Mouse (Mus musculus): ENCODE measurements around the gene Runx1. TPM values are rescaled to one million over a fixed set of nuclear protein-coding genes. Genes with fewer than 3 reads are reported as not detected.

Runx1 gene
- polyA plus RNA-seq, 1 experiment = 0.62 TPM

GRCm38 (mm10) chr16:92697737-92698611, 128.0 kb downstream of the Runx1 start:
- H3K4me1 ChIP-seq (ENCODE audit: control insufficient read depth, insufficient read depth, low read length) = peaks cover 29% of the 10 kb centered on the region

GRCm38 (mm10) chr16:92697227-92697736, 128.7 kb downstream of the Runx1 start:
- H3K27me3 ChIP-seq (ENCODE audit: control insufficient read depth, insufficient read depth, low read length) = peaks cover 4% of the 10 kb centered on the region
- H3K36me3 ChIP-seq (ENCODE audit: control insufficient read depth, insufficient read depth, low read length) = no peaks in the 10 kb centered on the region
- peaks cover 29% of the 10 kb centered on the region for H3K4me1 ChIP-seq (ENCODE audit: control insufficient read depth, insufficient read depth, low read length)
- H3K4me3 ChIP-seq (ENCODE audit: control insufficient read depth, low read depth, low read length) = peak overlapping the region; percentile 46
- no peak overlapping the region for H3K27ac ChIP-seq (ENCODE audit: control insufficient read depth, insufficient read depth, low read depth, low read length)
- TF ChIP-seq CTCF (IDR thresholded peaks at IDR 0.05; ENCODE audit: control insufficient read depth, insufficient read depth, insufficient replicate concordance, low read depth, low read length) (no peak), POLR2A (IDR thresholded peaks at IDR 0.05; ENCODE audit: control insufficient read depth, low read depth, low read length) (no peak)

More at GRCm38 (mm10) chr16:92697737-92698611, 128.0 kb downstream of the Runx1 start:
- H3K27me3 ChIP-seq (ENCODE audit: control insufficient read depth, insufficient read depth, low read length) = peaks cover 4% of the 10 kb centered on the region
- H3K36me3 ChIP-seq (ENCODE audit: control insufficient read depth, insufficient read depth, low read length) = no peaks in the 10 kb centered on the region
- H3K27ac ChIP-seq (ENCODE audit: control insufficient read depth, insufficient read depth, low read depth, low read length) = no peak overlapping the region
- TF ChIP-seq CTCF (IDR thresholded peaks at IDR 0.05; ENCODE audit: control insufficient read depth, insufficient read depth, insufficient replicate concordance, low read depth, low read length) = no peak
- no peak for TF ChIP-seq POLR2A (IDR thresholded peaks at IDR 0.05; ENCODE audit: control insufficient read depth, low read depth, low read length)
- peak overlapping the region; percentile 46 for H3K4me3 ChIP-seq (ENCODE audit: control insufficient read depth, low read depth, low read length)

GRCm38 (mm10) chr16:92696411-92697015, 129.4 kb downstream of the Runx1 start:
- peaks cover 4% of the 10 kb centered on the region for H3K27me3 ChIP-seq (ENCODE audit: control insufficient read depth, insufficient read depth, low read length)
- TF ChIP-seq CTCF (IDR thresholded peaks at IDR 0.05; ENCODE audit: control insufficient read depth, insufficient read depth, insufficient replicate concordance, low read depth, low read length) = no peak
- no peak for TF ChIP-seq POLR2A (IDR thresholded peaks at IDR 0.05; ENCODE audit: control insufficient read depth, low read depth, low read length)
- H3K36me3 ChIP-seq (ENCODE audit: control insufficient read depth, insufficient read depth, low read length) = no peaks in the 10 kb centered on the region
- H3K4me3 ChIP-seq (ENCODE audit: control insufficient read depth, low read depth, low read length) = peak overlapping the region; percentile 52
- peaks cover 29% of the 10 kb centered on the region for H3K4me1 ChIP-seq (ENCODE audit: control insufficient read depth, insufficient read depth, low read length)
- H3K27ac ChIP-seq (ENCODE audit: control insufficient read depth, insufficient read depth, low read depth, low read length) = no peak overlapping the region

GRCm38 (mm10) chr16:92695981-92696380, 130.0 kb downstream of the Runx1 start:
- Histone ChIP-seq H3K27me3 (ENCODE audit: control insufficient read depth, insufficient read depth, low read length) (peaks cover 4% of the 10 kb centered on the region), H3K4me3 (ENCODE audit: control insufficient read depth, low read depth, low read length) (no peak overlapping the region)

GRCm38 (mm10) chr16:92695200-92695921, 130.6 kb downstream of the Runx1 start:
- H3K36me3 ChIP-seq (ENCODE audit: control insufficient read depth, insufficient read depth, low read length) = no peaks in the 10 kb centered on the region
- H3K27me3 ChIP-seq (ENCODE audit: control insufficient read depth, insufficient read depth, low read length) = peaks cover 4% of the 10 kb centered on the region
- H3K4me1 ChIP-seq (ENCODE audit: control insufficient read depth, insufficient read depth, low read length) = peaks cover 29% of the 10 kb centered on the region
- no peak overlapping the region for H3K27ac ChIP-seq (ENCODE audit: control insufficient read depth, insufficient read depth, low read depth, low read length)
- H3K4me3 ChIP-seq (ENCODE audit: control insufficient read depth, low read depth, low read length) = peak overlapping the region; percentile 21
- TF ChIP-seq CTCF (IDR thresholded peaks at IDR 0.05; ENCODE audit: control insufficient read depth, insufficient read depth, insufficient replicate concordance, low read depth, low read length) (no peak), POLR2A (IDR thresholded peaks at IDR 0.05; ENCODE audit: control insufficient read depth, low read depth, low read length) (no peak)

More at GRCm38 (mm10) chr16:92695981-92696380, 130.0 kb downstream of the Runx1 start:
- no peak overlapping the region for H3K27ac ChIP-seq (ENCODE audit: control insufficient read depth, insufficient read depth, low read depth, low read length)
- H3K4me1 ChIP-seq (ENCODE audit: control insufficient read depth, insufficient read depth, low read length) = peaks cover 29% of the 10 kb centered on the region
- H3K36me3 ChIP-seq (ENCODE audit: control insufficient read depth, insufficient read depth, low read length) = no peaks in the 10 kb centered on the region
- TF ChIP-seq CTCF (IDR thresholded peaks at IDR 0.05; ENCODE audit: control insufficient read depth, insufficient read depth, insufficient replicate concordance, low read depth, low read length) (no peak), POLR2A (IDR thresholded peaks at IDR 0.05; ENCODE audit: control insufficient read depth, low read depth, low read length) (no peak)

GRCm38 (mm10) chr16:92694496-92695106, 131.3 kb downstream of the Runx1 start:
- no peaks in the 10 kb centered on the region for H3K36me3 ChIP-seq (ENCODE audit: control insufficient read depth, insufficient read depth, low read length)
- no peak overlapping the region for H3K27ac ChIP-seq (ENCODE audit: control insufficient read depth, insufficient read depth, low read depth, low read length)
- H3K4me1 ChIP-seq (ENCODE audit: control insufficient read depth, insufficient read depth, low read length) = peaks cover 29% of the 10 kb centered on the region
- H3K27me3 ChIP-seq (ENCODE audit: control insufficient read depth, insufficient read depth, low read length) = peaks cover 4% of the 10 kb centered on the region
- no peak overlapping the region for H3K4me3 ChIP-seq (ENCODE audit: control insufficient read depth, low read depth, low read length)
- TF ChIP-seq CTCF (IDR thresholded peaks at IDR 0.05; ENCODE audit: control insufficient read depth, insufficient read depth, insufficient replicate concordance, low read depth, low read length) (no peak), POLR2A (IDR thresholded peaks at IDR 0.05; ENCODE audit: control insufficient read depth, low read depth, low read length) (no peak)
